Mouse (Mus musculus): ENCODE results near the gene Hsp90ab1. TPM values are rescaled to one million over a fixed set of nuclear protein-coding genes. Genes with fewer than 3 reads are reported as not detected.

The Hsp90ab1 gene
- 1,306 and 1,316 TPM in 2 replicates for polyA plus RNA-seq (2016; fragmentation: Nextera tagmentation; extraction: Ambion mirVana)

DNA sequence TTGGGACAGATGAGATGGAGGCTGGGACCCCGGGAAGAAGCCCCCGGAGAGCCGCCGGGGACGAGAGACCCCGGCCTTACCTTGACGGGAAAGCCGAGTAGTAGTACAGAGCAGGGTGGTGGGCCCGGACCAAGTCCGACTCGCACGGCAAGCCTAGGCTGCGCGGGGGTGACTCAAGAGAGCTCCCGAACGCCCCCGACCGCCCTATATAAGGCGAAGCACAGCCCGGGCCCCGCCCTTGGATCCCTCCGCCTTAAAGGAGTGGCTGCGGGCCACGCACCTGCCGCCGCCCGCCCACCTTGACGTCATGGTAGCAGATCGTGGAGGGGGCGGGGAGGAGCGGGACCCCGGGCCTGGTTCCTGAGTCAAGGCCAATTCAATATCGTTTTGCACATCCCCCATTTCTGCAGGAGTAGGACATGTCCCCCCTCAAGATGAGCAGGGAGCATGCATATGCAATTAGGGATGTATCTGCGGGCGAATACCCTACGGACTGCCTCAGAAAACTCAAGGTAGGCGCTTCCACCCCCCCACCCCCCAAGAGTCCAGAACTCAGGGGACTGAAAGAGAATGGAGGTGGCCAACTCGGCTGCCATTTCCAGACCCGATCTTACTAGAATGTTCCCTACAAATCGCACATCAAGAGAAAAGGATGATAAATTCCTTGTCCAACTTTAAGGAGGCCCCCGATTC, at the start of gene Hsp90ab1:
Gene Hsp90ab1 (minus strand): TSS at position 185 of the 693 bp plus-strand sequence.
- H3K27me3 ChIP-seq (replicated peaks): no peaks in the 10 kb centered on the region
- H3K4me2 ChIP-seq: peak within 1 kb of the TSS; percentile 75
- H3K9me3 ChIP-seq (replicated peaks): no peaks in the 10 kb centered on the region
- H3K9ac ChIP-seq: peak within 1 kb of the TSS; percentile 100
- H3K36me3 ChIP-seq: peaks cover 36% of the 10 kb centered on the region
- under 1% methylated on average over 41 of the region's 41 CpGs for WGBS
- H3K4me1 ChIP-seq (replicated peaks): peaks cover 51% of the 10 kb centered on the region
- H3K4me3 ChIP-seq: peak within 1 kb of the TSS; percentile 97
- peak within 1 kb of the TSS; percentile 98 for H3K27ac ChIP-seq (ENCODE audit: poor library complexity, severe bottlenecking)
- ATAC-seq (ENCODE audit: insufficient number of reproducible peaks, low FRiP score): peak; percentile 89

DNA sequence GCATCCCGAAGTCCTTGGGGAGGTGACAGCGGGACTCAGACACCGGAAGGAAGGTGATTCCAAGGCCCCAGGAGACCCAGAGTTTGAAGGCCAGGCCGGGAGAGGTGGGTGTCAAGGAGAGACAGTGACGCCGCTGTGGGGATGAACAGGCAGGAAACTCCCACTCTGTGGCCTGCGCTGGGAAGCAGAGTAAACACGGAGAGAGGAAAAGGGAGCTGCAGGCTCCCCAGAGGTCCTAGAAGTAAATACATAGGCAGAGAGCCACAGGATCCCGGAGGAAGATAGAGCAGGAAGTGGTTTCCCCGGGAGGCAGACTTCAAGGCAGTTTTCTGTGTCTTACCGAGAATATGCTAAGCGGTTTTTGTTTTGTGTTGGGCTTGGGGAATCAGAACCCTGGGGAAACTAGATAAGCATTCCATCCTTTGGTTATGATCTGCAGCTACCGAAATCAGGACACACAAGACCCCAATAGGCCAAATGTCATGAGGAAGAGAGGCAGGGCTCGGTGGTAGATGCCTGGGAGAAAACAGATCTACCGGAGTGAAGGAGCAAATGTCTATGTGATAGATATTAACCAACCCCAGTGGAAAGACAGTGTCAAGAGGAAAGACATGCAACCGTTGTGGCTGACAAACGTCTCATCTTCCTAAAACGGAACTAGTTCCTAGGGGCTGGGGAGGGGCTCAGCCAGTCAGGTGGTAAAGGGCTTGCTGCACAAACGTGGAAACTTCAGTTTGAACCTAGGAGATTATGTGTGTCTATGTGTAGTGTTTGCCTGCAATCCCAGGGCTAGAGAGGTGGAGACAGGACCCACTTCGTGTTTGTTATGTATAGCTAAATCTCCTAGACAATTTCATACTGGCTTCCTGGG, 46.5 kb upstream of the Hsp90ab1 start:
- Histone ChIP-seq H3K9ac (peak overlapping the region; percentile 40; the same call in 1 of the 2 replicates), H3K4me1 (replicated peaks) (peaks cover 15% of the 10 kb centered on the region), H3K4me2 (peak overlapping the region; percentile 61), H3K36me3 (no peaks in the 10 kb centered on the region), H3K9me3 (replicated peaks) (no peaks in the 10 kb centered on the region), H3K27ac (ENCODE audit: poor library complexity, severe bottlenecking) (peak overlapping the region; percentile 77), H3K4me3 (peak overlapping the region; percentile 29), H3K27me3 (replicated peaks) (no peaks in the 10 kb centered on the region)
- WGBS: 15% methylated on average over 20 of the region's 20 CpGs
- peak; percentile 71 for ATAC-seq (ENCODE audit: insufficient number of reproducible peaks, low FRiP score)

DNA sequence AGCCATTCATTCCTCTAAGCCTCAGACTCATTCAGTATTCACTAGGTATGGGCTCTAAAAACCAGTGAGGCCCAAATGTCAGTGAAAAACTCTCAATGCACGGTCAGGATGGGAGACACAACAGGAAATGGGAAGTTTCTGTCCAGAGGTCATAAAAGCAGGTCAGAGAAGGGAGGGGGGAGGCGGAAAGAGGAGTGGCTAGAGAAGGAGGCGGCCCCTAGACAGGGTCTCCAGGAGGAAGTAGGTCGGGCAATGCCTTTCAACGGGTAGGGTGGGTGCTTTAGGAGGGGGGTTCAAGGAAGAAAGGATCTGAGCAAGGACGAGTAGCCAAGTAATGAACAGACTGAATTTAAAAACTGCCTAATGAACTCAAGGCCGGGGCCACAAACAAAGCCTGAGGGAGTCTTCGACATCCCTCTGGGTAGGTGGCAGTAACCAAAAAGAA, 45.9 kb upstream of the Hsp90ab1 start:
- H3K27me3 ChIP-seq (replicated peaks): no peaks in the 10 kb centered on the region
- H3K4me1 ChIP-seq (replicated peaks): peaks cover 15% of the 10 kb centered on the region
- H3K9ac ChIP-seq: peak overlapping the region; percentile 40; the same call in 1 of the 2 replicates
- no peaks in the 10 kb centered on the region for H3K36me3 ChIP-seq
- no peaks in the 10 kb centered on the region for H3K9me3 ChIP-seq (replicated peaks)
- peak overlapping the region; percentile 61 for H3K4me2 ChIP-seq
- peak overlapping the region; percentile 29 for H3K4me3 ChIP-seq
- peak overlapping the region; percentile 77 for H3K27ac ChIP-seq (ENCODE audit: poor library complexity, severe bottlenecking)
- ATAC-seq (ENCODE audit: insufficient number of reproducible peaks, low FRiP score): peak; percentile 83
- WGBS: 17% methylated on average over 8 of the region's 8 CpGs

- no peak for ATAC-seq (ENCODE audit: insufficient number of reproducible peaks, low FRiP score)
- Histone ChIP-seq H3K4me1 (replicated peaks) (peaks cover 15% of the 10 kb centered on the region), H3K27ac (ENCODE audit: poor library complexity, severe bottlenecking) (no peak overlapping the region), H3K36me3 (no peaks in the 10 kb centered on the region), H3K4me2 (no peak overlapping the region), H3K27me3 (replicated peaks) (no peaks in the 10 kb centered on the region), H3K9me3 (replicated peaks) (no peaks in the 10 kb centered on the region), H3K9ac (no peak overlapping the region), H3K4me3 (no peak overlapping the region)
- 83% methylated on average over 6 of the region's 6 CpGs for WGBS
Measured at GRCm38 (mm10) chr17:45617655-45618054, 44.6 kb upstream of the Hsp90ab1 start.

DNA sequence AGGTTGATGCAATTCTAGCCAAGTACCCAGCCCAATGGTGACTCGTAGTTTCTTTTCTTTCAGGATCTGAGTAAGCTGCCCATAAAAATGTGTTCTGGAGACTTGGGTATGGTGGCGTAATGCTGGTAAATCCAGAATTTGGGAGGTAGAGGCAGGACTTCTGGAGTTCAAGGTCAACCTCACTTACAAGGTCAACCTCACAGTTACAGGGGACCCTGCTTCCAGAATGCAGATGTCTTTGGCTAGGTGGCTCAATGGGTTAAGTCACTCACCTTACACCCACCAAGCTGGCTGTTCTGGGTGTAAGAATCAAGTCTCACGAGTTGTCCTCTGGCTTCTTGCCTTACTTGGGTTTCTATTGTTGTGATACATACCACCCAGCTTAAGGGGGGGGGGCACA, 43.6 kb upstream of the Hsp90ab1 start:
- no peaks in the 10 kb centered on the region for H3K9me3 ChIP-seq (replicated peaks)
- no peak overlapping the region for H3K4me2 ChIP-seq
- no peak overlapping the region for H3K9ac ChIP-seq
- peaks cover 15% of the 10 kb centered on the region for H3K4me1 ChIP-seq (replicated peaks)
- ATAC-seq (ENCODE audit: insufficient number of reproducible peaks, low FRiP score): no peak
- H3K27ac ChIP-seq (ENCODE audit: poor library complexity, severe bottlenecking): no peak overlapping the region
- no peaks in the 10 kb centered on the region for H3K36me3 ChIP-seq
- 77% methylated on average over 3 of the region's 3 CpGs for WGBS
- no peak overlapping the region for H3K4me3 ChIP-seq
- H3K27me3 ChIP-seq (replicated peaks): no peaks in the 10 kb centered on the region

GRCm38 (mm10) chr17:45616046-45616650, 43.1 kb upstream of the Hsp90ab1 start:
- 50% methylated on average over 4 of the region's 4 CpGs for WGBS
- H3K9ac ChIP-seq: no peak overlapping the region

DNA sequence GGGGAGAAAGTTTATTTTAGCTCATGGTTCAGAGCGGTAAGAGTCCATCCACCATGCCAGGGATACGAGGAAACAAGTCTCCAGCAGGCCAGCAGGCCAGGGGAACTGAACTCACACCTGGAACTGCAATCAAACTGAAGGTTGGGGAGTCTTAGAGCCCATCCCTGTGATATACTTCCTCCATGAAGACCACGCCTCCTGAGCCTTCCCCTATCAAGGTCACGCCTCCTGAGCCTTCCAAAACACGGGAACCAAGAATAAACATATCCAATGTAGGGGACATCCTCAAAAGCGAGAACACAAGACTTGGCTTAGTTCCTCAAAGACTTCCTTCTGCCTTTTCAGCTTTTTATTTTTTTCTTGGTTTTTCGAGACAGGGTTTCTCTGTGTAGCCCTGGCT, 39.9 kb upstream of the Hsp90ab1 start:
- Histone ChIP-seq H3K27ac (ENCODE audit: poor library complexity, severe bottlenecking) (no peak overlapping the region), H3K9ac (no peak overlapping the region), H3K9me3 (replicated peaks) (no peaks in the 10 kb centered on the region), H3K4me2 (no peak overlapping the region), H3K36me3 (no peaks in the 10 kb centered on the region), H3K27me3 (replicated peaks) (no peaks in the 10 kb centered on the region), H3K4me1 (replicated peaks) (peaks cover 12% of the 10 kb centered on the region), H3K4me3 (no peak overlapping the region)
- ATAC-seq (ENCODE audit: insufficient number of reproducible peaks, low FRiP score): no peak
- WGBS: 88% methylated on average over 7 of the region's 7 CpGs

More at GRCm38 (mm10) chr17:45616046-45616650, 43.1 kb upstream of the Hsp90ab1 start:
- no peak for ATAC-seq (ENCODE audit: insufficient number of reproducible peaks, low FRiP score)
- H3K27me3 ChIP-seq (replicated peaks): no peaks in the 10 kb centered on the region
- no peak overlapping the region for H3K4me2 ChIP-seq
- H3K27ac ChIP-seq (ENCODE audit: poor library complexity, severe bottlenecking): no peak overlapping the region
- H3K36me3 ChIP-seq: no peaks in the 10 kb centered on the region
- no peaks in the 10 kb centered on the region for H3K9me3 ChIP-seq (replicated peaks)
- no peak overlapping the region for H3K4me3 ChIP-seq
- peaks cover 15% of the 10 kb centered on the region for H3K4me1 ChIP-seq (replicated peaks)

GRCm38 (mm10) chr17:45612008-45612407, 38.9 kb upstream of the Hsp90ab1 start:
- no peaks in the 10 kb centered on the region for H3K27me3 ChIP-seq (replicated peaks)
- H3K27ac ChIP-seq (ENCODE audit: poor library complexity, severe bottlenecking): no peak overlapping the region
- no peak overlapping the region for H3K9ac ChIP-seq
- H3K36me3 ChIP-seq: no peaks in the 10 kb centered on the region
- no peak overlapping the region for H3K4me2 ChIP-seq
- H3K4me3 ChIP-seq: no peak overlapping the region
- H3K9me3 ChIP-seq (replicated peaks): peaks cover 5% of the 10 kb centered on the region
- no peak for ATAC-seq (ENCODE audit: insufficient number of reproducible peaks, low FRiP score)
- WGBS: 75% methylated on average over 8 of the region's 8 CpGs
- H3K4me1 ChIP-seq (replicated peaks): peaks cover 12% of the 10 kb centered on the region

- Histone ChIP-seq H3K27ac (ENCODE audit: poor library complexity, severe bottlenecking) (peak overlapping the region; percentile 52), H3K9me3 (replicated peaks) (peaks cover 5% of the 10 kb centered on the region), H3K27me3 (replicated peaks) (no peaks in the 10 kb centered on the region), H3K4me1 (replicated peaks) (peaks cover 12% of the 10 kb centered on the region), H3K36me3 (no peaks in the 10 kb centered on the region), H3K9ac (no peak overlapping the region), H3K4me3 (no peak overlapping the region), H3K4me2 (peak overlapping the region; percentile 18)
- WGBS: 24% methylated on average over 5 of the region's 5 CpGs
- peak; percentile 80 for ATAC-seq (ENCODE audit: insufficient number of reproducible peaks, low FRiP score)
Measured at GRCm38 (mm10) chr17:45610144-45610866, 37.2 kb upstream of the Hsp90ab1 start.

DNA sequence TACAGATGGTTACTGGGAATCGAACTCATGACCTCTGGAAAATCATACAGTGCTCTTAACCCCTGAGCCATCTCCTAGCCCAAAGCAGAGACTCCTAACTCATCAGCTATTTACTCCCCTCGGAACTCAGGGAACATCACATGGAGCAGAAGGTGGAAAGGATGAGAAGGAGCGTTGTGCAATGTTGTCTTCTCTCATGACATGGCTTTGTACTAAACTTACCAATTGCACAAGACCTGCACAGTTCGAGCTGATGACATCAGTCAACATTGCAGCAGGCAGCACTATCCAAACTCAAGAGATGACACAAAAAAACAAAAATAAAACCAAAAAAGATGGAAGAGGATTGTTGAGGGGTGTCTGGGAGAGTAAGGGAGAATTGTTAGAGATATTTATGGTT, 35.3 kb upstream of the Hsp90ab1 start:
- ATAC-seq (ENCODE audit: insufficient number of reproducible peaks, low FRiP score): no peak
- Histone ChIP-seq H3K9me3 (replicated peaks) (peaks cover 5% of the 10 kb centered on the region), H3K4me1 (replicated peaks) (peaks cover 12% of the 10 kb centered on the region), H3K4me3 (no peak overlapping the region), H3K36me3 (no peaks in the 10 kb centered on the region), H3K27me3 (replicated peaks) (no peaks in the 10 kb centered on the region), H3K4me2 (no peak overlapping the region), H3K9ac (no peak overlapping the region), H3K27ac (ENCODE audit: poor library complexity, severe bottlenecking) (no peak overlapping the region)
- WGBS: 86% methylated on average over 4 of the region's 4 CpGs

Data from heart, embryonic 12.5 days (tissue).